Mouse (Mus musculus) fibroblast of lung, adult 2 months (primary cell): ENCODE measurements around the gene Tlcd1.
"Not testable (repeated sequence)": the region's sequence is repeated elsewhere in the genome, so short reads cannot be mapped to it uniquely, and the experiment has no call there.

Source experiments
- DNase-seq: peaks from one replicate; pipeline ENCODE4 v3.0.0-alpha.2; 2011; ENCODE audit warnings: low read depth

Gene Tlcd1

DNA sequence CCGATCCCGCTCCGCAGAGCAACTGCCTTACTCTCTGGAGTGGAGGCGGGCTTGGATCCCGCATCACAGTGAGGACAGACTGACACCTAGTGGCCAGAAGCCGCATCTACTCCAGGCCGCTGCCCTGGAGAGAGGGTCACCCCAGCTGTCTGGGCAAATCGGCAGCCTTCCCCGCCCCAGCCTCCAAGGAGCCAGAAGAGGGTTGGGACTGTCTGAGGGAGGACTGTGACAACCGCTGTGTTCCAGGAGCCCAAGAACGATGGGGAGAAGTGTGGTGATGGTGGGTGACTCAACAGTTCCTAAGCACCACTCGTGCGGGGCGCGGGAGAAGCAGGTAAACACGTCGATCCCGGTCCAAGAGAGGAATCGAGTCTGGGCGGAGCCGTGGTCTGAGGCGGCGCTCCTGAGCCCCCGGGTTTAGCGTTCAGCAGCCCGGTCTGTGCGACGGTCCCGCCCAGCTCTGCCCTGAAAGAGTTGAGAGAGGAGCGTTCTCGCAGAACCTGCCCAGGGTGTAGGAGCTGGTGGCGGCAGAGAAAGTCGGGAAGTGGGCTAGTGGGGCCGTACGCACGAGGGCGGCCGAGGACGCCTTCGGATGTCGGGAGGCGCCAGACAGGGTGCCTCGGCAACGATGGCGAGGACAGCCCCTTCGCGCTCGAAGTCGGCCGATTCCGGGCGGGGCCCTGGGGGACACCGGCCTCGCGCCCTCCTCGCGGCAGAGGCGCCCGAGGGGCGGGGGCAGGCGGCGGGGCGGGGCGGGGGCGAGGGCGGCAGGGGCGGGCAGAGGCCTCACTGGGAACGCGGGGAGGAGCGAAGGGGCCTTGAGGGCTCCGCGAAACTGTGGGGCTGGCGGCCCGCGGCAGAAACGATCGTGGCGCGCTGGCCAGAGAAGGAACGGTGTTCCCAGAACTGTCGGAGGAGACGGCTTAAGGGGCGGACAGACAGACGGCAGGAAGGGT lies 1.7 kb downstream of the Tlcd1 start:
- DNase-seq: peak; percentile 95

DNA sequence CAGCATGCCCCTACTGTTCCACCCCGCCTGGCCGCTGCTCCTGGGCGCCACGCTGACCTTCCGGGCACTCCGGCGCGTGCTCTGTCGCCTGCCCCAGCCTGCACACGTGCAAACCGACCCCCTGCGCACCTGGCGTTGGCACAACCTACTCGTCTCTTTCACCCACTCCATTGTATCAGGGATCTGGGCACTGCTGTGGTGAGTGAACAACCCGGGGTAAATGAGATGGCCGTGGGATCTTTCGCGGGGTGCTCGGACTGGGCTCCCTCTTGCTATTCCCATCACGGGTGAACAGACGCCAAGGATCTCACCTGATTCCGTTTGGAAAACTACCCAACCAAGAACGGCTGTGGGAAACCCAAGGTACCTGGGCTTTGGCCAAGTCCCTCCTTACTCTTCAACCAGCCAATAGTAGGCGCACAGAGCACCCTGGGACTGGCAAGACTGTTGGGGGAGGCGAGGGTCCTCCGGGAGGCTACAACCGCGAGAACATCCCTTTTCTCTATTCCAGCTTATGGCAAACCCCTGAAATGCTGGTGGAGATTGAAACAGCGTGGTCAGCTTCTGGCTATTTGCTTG lies 2.4 kb downstream of the Tlcd1 start:
- DNase-seq: peak; percentile 77

DNA sequence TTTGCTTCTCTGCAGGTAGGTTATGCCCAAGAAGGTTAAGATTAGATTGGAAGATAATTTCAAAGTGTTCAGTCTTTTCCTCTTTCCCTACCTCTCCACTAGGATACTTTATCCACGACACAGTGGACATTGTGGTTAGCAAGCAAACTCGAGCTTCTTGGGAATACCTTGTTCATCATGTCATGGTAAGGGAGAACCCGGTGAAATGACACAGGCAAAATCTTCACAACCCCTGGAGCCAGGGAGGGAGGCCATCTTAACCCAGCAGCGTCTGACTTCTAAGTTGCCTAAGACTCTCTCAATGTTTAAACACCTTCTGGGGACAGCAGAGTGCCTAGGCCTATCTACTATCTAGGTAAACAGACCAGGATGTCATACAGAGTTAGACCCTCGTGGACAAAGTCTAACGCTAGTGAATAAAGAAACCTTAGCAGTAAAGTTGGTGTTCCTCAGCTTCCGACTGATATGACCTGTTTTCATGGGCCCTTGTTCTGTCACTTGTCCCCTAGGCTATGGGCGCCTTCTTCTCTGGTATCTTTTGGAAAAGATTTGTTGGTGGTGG lies 3.0 kb downstream of the Tlcd1 start:
- DNase-seq: no peak

DNA sequence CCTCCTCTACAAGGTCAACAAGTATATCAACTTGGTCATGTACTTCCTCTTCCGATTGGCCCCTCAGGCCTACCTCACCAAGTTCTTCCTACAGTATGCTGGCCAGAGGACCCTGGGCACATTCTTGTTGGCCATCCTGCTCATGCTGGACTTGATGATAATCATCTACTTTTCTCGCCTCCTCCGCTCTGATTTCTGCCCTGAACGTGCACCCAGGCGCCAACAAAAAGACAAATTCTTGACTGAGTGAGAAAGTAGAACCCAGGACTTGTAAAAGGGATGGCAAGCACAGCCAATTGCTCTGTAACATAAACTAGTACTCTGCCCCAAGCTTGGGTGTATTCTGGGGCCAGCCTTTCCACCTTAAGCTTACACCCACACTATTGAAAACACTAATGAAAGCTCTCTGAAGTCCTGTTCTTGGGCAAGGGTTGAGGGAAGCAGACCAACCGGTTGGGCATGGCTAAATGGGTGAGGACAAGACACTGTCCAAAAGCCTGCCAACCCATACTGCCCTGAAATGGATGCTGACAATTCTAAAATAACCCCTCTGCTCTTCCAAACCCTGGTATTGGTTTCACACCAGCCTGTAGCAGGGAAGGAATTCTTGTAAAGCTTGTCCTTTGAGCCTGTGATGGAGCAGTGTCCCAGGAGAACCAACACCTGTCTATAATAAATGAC lies 3.7 kb downstream of the Tlcd1 start:
- DNase-seq: no peak

- no peak for DNase-seq
Measured at GRCm38 (mm10) chr11:78181830-78182357, 5.4 kb downstream of the Tlcd1 start.

DNA sequence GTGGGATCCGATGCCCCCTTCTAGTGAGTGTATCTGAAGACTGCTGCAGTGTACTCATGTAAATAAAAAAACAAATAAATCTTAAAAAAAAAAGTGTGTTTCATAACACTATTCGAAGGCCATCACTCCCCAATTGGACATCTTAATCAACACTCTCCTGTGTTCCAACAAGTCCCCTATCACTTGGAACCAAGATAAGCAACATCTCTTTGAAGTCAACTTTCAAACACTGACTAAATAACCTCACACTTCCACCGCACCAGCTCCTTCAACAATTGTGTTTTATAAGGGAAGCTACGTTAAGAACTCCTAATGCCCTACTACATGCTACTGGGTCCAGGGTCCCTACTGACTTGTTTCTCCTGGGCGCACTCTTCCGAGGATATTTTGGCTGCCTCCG lies 5.9 kb downstream of the Tlcd1 start:
- DNase-seq: no peak

DNA sequence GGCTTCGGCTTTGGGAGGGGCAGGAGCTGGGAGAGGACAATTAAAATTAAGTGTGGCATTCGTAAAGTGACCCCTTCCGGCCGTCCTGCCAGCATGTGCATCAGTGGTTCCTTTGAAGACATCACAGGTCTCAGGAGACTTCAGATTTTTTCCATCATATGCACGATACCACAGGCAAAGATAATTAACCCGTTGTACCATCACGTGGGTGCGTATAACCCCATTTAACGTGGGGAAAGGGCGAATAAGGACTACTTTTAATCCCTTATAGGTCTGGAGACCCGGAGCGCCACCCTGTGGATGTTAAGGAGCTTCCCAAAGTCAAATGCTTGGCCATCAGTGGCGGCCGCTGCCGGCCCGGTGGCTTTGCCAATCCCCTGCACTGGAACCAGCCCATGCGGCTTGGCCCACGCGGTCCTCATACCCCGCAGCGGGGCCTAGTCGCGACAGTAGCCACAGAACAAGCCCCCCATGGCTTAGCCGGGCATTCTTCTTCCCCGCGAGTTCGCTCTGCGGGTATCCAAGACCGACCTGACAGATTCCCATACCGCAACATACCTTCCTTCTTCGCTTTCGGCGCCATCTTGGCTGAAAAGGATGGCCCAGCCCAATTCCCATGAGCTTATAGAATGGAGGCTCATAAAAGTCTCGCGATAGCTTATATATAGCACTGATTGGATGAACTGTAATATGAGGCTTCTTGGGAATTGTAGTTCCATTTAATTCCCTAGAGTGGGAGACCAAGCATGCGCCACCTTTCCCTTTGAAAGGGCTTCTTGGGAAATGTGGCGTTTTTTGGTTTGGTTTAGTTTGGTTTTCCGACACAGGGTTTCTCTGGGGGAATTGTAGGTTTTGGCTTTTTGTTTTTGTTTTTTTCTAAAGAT lies 6.7 kb downstream of the Tlcd1 start, which contains the start of gene Rpl23a:
Rpl23a (minus strand) TSS at position 624 of the 884 bp plus-strand sequence.
- DNase-seq: peak; percentile 78

DNA sequence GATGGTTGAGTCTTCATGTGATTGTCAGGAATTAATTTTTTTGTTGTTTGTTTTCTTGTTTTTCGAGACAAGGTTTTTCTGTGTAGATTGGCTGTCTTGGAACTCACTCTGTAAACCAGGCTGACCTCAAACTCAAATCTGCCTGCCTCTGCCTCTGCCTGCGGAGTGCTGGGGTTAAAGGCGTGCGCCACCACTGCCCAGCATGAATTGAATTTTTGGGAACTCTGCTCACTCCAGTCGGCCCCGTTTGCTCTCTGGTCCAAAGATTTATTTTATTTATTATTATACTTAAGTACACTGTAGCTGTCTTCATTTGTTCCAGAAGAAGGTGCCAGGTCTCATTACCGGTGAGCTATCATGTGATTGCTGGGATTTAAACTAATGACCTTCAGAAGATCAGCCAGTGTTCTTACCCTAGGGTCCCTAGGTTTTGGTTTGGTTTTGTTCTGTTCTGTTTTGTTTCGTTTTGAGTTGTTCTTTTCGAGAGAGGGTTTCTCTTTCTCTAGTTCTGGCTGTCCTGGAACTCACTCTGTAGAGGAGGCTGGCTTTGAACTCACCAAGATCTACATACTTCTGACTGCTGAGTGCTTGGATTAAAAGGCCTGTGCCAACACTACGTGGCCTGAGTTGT lies 7.5 kb downstream of the Tlcd1 start:
- no peak for DNase-seq

DNA sequence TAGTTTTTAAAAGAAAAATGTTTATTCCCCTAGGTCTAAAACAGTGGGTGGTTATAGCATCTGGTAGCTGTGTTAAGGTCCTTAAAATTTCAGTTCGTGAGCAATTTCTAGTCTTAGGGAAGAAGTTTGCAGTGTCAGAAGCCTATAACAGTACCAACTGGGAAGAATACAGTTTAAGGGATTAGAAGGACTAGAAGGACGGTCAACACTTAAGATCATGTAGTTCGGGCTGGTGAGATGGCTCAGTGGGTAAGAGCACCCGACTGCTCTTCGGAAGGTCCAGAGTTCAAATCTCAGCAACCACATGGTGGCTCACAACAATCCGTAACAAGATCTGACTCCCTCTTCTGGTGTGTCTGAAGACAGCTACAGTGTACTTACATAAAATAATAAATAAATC lies 8.2 kb downstream of the Tlcd1 start:
- DNase-seq: not testable (repeated sequence)

DNA sequence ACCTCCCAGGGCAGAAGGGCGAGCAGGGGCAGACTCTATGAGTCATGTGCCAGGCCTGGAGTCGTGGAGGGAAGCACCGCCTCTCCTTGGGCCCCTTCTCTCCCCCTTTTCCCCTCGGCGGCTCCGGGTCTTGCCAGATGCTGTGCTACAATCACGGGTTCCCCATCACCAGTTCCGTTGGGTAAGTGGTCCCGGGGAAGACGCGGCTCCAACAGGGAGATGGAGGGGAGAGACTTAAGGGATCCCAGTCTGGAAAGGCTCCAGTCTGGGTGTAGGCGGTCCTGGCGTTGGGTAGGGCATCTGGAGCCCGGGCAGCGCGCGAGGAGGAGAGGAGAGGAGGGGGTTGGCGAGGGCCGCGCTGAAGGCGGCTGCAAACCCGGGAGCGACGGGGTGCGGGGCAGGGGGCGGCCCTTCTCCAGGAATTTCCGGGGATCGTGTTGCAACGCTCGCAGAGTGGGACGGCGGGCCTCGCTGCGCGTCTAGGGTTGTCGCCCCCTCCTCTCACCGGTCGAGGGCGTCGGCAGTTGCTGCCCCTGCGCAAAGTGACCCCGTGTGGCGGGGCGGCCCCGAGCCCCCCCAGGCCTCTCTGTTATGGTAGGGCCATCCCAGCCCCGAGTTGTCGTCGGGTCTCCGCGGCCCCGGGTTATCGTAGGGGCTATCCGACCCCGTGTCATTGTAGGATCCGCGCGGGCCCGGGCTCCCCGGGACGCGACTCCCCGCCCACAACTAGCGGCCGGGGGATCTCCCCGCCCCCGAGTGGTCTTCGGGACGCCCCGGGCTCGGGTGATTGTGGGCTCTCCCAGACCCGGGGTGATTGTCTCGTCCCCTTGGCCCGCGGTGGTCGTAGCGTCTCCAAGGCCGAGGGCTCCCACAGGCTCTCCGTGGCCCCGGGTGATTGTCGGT lies 12.1 kb downstream of the Tlcd1 start, which contains the start of gene Rab34:
Rab34 (plus strand) TSS at position 100 of the 903 bp plus-strand sequence.
- DNase-seq: peak; percentile 81

GRCm38 (mm10) chr11:78189234-78190040 lies 12.9 kb downstream of the Tlcd1 start:
- peak; percentile 71 for DNase-seq

- DNase-seq: no peak
Measured at GRCm38 (mm10) chr11:78190041-78190440, 13.5 kb downstream of the Tlcd1 start.

- no peak for DNase-seq
Measured at GRCm38 (mm10) chr11:78193113-78193512, 16.6 kb downstream of the Tlcd1 start, which contains the start of gene Proca1. Proca1 (plus strand) TSS chr11:78193392.

DNA sequence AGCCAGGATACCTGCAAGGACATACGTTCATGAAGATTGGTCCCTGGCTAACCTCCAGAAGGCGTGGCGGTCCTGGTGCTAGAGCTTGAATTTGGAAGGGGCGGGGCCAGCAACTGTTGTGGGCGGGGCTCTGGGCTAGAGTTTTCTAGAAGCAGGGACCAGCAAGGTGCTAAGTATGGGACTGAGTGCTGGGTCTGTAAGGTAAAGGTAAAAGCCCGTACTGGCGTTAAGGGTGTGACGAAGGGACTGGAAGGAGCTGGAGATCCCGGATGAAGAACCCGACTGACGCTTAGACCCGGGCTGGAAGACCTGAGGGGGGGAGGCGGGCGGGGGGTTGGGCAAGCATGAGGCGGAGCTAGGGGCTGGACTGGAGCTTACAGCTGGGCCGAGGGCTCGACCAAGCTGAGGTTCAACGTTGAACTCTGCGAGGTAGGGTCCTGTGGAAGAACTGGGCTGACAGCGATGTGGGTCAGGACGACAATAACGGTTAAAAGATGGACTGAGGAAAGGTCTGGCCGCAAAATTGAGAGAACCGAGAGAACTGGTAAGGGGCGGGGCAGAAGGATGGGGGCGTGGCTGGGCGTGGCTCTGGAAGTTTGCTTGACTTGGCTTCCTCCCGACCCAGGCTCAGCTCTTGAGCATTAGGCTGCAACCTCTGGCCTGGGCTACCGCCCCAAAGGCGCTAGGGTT lies 18.0 kb downstream of the Tlcd1 start:
- DNase-seq: no peak

- no peak for DNase-seq
Measured at GRCm38 (mm10) chr11:78195101-78195863, 18.8 kb downstream of the Tlcd1 start.

DNA sequence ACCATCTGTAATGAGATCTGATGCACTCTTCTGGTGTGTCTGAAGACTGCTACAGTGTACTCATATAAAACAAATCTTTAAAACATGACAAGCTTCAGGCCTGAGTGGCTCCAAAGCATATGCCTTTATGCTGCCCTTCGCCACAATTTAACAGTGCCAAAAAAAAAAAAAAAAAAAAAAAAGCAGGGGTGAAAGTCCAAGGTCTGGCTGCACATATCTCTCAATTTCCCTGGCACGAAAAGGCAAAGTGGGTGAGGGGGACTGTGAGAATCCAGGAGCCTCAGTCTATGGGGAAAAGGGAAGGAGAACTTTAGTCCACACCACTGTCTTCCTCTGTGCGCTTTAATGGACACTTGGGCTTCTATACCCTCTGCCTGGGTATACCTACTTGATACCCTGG lies 25.9 kb downstream of the Tlcd1 start:
- DNase-seq: no peak

DNA sequence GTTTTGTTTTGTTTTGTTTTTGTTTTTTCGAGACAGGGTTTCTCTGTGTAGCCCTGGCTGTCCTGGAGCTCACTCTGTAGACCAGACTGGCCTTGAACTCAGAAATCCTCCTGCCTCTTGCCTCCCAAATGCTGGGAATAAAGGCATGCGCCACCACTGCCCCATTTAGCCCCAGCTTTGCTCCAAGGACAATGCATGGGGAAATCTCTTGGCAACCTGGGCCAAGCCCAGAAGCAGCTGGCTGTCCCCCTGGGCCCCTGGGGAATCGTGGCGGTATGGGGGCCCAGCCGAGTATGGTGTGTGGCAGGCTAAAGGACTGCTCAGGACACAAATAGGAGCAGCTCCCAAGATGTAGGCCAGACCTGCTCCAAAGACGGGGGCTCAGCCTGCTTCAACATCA lies 27.8 kb downstream of the Tlcd1 start:
- DNase-seq: no peak
